Mouse (Mus musculus): ENCODE data around the gene Thoc7. TPM values are rescaled to one million over a fixed set of nuclear protein-coding genes. Genes with fewer than 3 reads are reported as not detected.

The Thoc7 gene
- 30.5 and 47.3 TPM in 2 replicates for polyA plus RNA-seq (2012; rRNA removed)

DNA sequence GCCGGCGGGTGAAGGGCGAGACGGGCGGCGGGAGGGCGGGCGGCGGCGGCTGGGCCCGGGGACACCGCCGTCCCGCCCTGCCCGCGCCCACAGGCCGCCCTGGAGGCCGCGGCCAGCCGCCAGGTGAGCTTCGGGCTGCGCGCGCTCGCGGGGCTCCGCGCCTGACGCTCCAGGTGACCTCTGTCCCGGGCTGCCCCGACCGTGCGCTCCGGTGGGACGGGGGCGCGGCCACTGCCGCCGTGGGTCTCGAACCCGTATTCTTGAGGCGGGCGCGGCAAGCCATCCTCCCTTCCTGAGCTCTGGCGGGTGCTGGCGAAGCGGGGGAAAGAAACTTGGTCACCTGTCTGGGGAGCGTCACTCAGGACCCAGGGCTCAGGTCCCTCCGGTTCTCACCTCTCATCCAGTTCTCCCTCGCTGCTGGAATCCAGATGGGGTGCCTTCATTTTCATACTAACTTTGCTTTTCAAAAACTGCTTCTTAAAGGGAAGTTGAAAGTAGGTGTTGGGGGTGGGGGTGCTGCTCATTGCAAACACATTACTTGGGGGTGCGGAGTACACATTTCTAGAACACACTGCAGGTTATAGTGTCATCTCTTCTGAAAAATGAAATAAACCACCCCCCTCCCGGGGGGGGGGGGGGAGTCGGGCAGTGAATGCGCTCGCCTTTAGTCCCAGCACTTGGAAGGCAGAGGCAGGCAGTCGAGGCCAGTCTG is at the start of gene Thoc7, which contains the start of gene Atxn7:
Gene Thoc7, minus strand, starts transcription at position 452 of the 712 bp plus-strand sequence.
Gene Atxn7, plus strand, starts transcription at position 40 of the 712 bp plus-strand sequence.
- H3K36me3 ChIP-seq (ENCODE audit: control insufficient read depth, insufficient read depth, low read length), result no peaks in the 10 kb centered on the region
- peak within 1 kb of the TSS; percentile 95 for H3K27ac ChIP-seq (ENCODE audit: insufficient read depth, low read depth, low read length)
- H3K4me1 ChIP-seq (ENCODE audit: control insufficient read depth, insufficient read depth, low read length), result peaks cover 4% of the 10 kb centered on the region; the same call in 1 of the 2 replicates
- peak; percentile 75 for DNase-seq
- 3% methylated on average over 53 of the region's 56 CpGs for WGBS
- H3K27me3 ChIP-seq (replicated peaks; ENCODE audit: control insufficient read depth, insufficient read depth, low read length), result no peaks in the 10 kb centered on the region
- H3K4me3 ChIP-seq (ENCODE audit: insufficient read depth, low read depth, low read length), result peak within 1 kb of the TSS; percentile 99
- TF ChIP-seq POLR2A (IDR thresholded peaks at IDR 0.05; ENCODE audit: low read depth, low read length), result no peak
- TF ChIP-seq CTCF (conservative IDR thresholded peaks at IDR 0.05; ENCODE audit: insufficient read depth, insufficient read length, low read depth, low read length), result no peak

- no peak overlapping the region for H3K27ac ChIP-seq (ENCODE audit: insufficient read depth, low read depth, low read length)
- no peak for TF ChIP-seq POLR2A (IDR thresholded peaks at IDR 0.05; ENCODE audit: low read depth, low read length)
- no peak for TF ChIP-seq CTCF (conservative IDR thresholded peaks at IDR 0.05; ENCODE audit: insufficient read depth, insufficient read length, low read depth, low read length)
- no peak overlapping the region for H3K4me3 ChIP-seq (ENCODE audit: insufficient read depth, low read depth, low read length)
- H3K4me1 ChIP-seq (ENCODE audit: control insufficient read depth, insufficient read depth, low read length), result peaks cover 3% of the 10 kb centered on the region; the same call in 1 of the 2 replicates
- H3K36me3 ChIP-seq (ENCODE audit: control insufficient read depth, insufficient read depth, low read length), result no peaks in the 10 kb centered on the region
- no peak for DNase-seq
- no peaks in the 10 kb centered on the region for H3K27me3 ChIP-seq (replicated peaks; ENCODE audit: control insufficient read depth, insufficient read depth, low read length)
- WGBS, result 78% methylated on average over 6 of the region's 6 CpGs
These were observed 48.1 kb upstream of the Thoc7 start for GRCm38 (mm10) chr14:14009712-14010111.

- Histone ChIP-seq H3K27me3 (replicated peaks; ENCODE audit: control insufficient read depth, insufficient read depth, low read length) (no peaks in the 10 kb centered on the region), H3K36me3 (ENCODE audit: control insufficient read depth, insufficient read depth, low read length) (no peaks in the 10 kb centered on the region), H3K27ac (ENCODE audit: insufficient read depth, low read depth, low read length) (no peak overlapping the region), H3K4me3 (ENCODE audit: insufficient read depth, low read depth, low read length) (no peak overlapping the region), H3K4me1 (ENCODE audit: control insufficient read depth, insufficient read depth, low read length) (no peaks in the 10 kb centered on the region)
- no peak for TF ChIP-seq CTCF (conservative IDR thresholded peaks at IDR 0.05; ENCODE audit: insufficient read depth, insufficient read length, low read depth, low read length)
- no peak for TF ChIP-seq POLR2A (IDR thresholded peaks at IDR 0.05; ENCODE audit: low read depth, low read length)
- DNase-seq, result no peak
- WGBS, result 94% methylated on average over 7 of the region's 7 CpGs
These were observed 41.1 kb upstream of the Thoc7 start for GRCm38 (mm10) chr14:14002771-14003170.

DNA sequence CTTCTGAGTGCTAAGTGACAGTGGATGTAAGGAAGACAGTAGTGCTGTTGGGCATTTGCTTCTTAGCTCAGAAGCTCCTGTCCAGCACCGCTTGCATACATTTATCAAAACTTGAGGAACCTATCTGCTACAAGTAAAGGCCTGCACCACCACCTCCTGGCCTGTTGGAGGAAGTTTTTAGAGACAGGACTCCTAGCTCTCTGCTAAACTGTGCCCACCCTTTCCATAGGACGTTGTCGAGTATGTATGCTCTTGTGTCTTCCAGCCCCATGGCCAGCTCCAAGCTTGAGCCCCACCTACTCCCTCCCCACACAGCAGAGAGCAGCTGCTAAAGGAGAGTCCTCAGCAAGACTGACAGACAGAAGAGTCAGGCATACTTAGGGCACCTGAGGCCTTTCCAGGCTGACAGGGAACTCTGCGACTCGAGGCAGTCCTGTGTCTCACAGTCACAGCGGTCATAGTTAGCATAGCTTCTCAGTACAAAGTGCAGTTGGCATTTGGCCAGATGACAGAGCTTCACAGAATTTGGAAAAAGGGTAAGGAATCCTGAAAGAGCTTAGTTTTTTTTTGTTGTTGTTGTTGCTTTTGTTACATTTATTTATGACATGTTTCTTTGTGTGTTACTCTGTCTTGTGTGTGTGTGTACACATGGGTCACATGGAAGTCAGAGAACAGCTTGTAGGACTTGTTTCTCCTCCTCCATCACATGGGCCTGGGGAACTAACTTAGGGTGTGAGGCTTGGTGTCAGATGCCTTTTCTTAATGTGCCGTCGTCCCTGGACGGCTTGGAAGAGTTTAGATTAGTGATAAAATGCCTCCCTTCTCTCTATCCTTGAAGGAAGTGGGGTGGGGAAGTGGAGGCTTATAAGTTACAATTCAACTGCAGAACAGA is 33.8 kb upstream of the Thoc7 start:
- H3K27ac ChIP-seq (ENCODE audit: insufficient read depth, low read depth, low read length), result no peak overlapping the region
- 33% methylated on average over 9 of the region's 9 CpGs for WGBS
- TF ChIP-seq POLR2A (IDR thresholded peaks at IDR 0.05; ENCODE audit: low read depth, low read length) (no peak), CTCF (conservative IDR thresholded peaks at IDR 0.05; ENCODE audit: insufficient read depth, insufficient read length, low read depth, low read length) (peak; percentile 35; the same call in 1 of the 2 replicates)
- peaks cover 11% of the 10 kb centered on the region; the same call in 1 of the 2 replicates for H3K4me1 ChIP-seq (ENCODE audit: control insufficient read depth, insufficient read depth, low read length)
- DNase-seq, result peak; percentile 82
- H3K27me3 ChIP-seq (replicated peaks; ENCODE audit: control insufficient read depth, insufficient read depth, low read length), result no peaks in the 10 kb centered on the region
- no peaks in the 10 kb centered on the region for H3K36me3 ChIP-seq (ENCODE audit: control insufficient read depth, insufficient read depth, low read length)
- H3K4me3 ChIP-seq (ENCODE audit: insufficient read depth, low read depth, low read length), result no peak overlapping the region

- Histone ChIP-seq H3K27me3 (replicated peaks; ENCODE audit: control insufficient read depth, insufficient read depth, low read length) (no peaks in the 10 kb centered on the region), H3K4me3 (ENCODE audit: insufficient read depth, low read depth, low read length) (no peak overlapping the region), H3K36me3 (ENCODE audit: control insufficient read depth, insufficient read depth, low read length) (no peaks in the 10 kb centered on the region), H3K27ac (ENCODE audit: insufficient read depth, low read depth, low read length) (no peak overlapping the region), H3K4me1 (ENCODE audit: control insufficient read depth, insufficient read depth, low read length) (peaks cover 6% of the 10 kb centered on the region; the same call in 1 of the 2 replicates)
- no peak for DNase-seq
- WGBS, result 84% methylated on average over 3 of the region's 3 CpGs
- TF ChIP-seq POLR2A (IDR thresholded peaks at IDR 0.05; ENCODE audit: low read depth, low read length) (no peak), CTCF (conservative IDR thresholded peaks at IDR 0.05; ENCODE audit: insufficient read depth, insufficient read length, low read depth, low read length) (no peak)
These were observed 29.1 kb upstream of the Thoc7 start for GRCm38 (mm10) chr14:13990741-13991140.

GRCm38 (mm10) chr14:13988397-13988796 is 26.7 kb upstream of the Thoc7 start:
- Histone ChIP-seq H3K4me3 (ENCODE audit: insufficient read depth, low read depth, low read length) (no peak overlapping the region), H3K4me1 (ENCODE audit: control insufficient read depth, insufficient read depth, low read length) (no peaks in the 10 kb centered on the region; the same call in 1 of the 2 replicates), H3K36me3 (ENCODE audit: control insufficient read depth, insufficient read depth, low read length) (no peaks in the 10 kb centered on the region), H3K27me3 (replicated peaks; ENCODE audit: control insufficient read depth, insufficient read depth, low read length) (no peaks in the 10 kb centered on the region), H3K27ac (ENCODE audit: insufficient read depth, low read depth, low read length) (no peak overlapping the region)
- WGBS, result 57% methylated on average over 2 of the region's 2 CpGs
- no peak for TF ChIP-seq POLR2A (IDR thresholded peaks at IDR 0.05; ENCODE audit: low read depth, low read length)
- TF ChIP-seq CTCF (conservative IDR thresholded peaks at IDR 0.05; ENCODE audit: insufficient read depth, insufficient read length, low read depth, low read length), result no peak
- DNase-seq, result no peak
